Mouse (Mus musculus) lung, postnatal 25 days (tissue): Measurements from ENCODE around the gene Pla2g16.

Source experiments
- DNase-seq: peaks from one replicate; pipeline ENCODE4 v3.0.0; 2022; ENCODE audit warnings: low spot score

The Pla2g16 gene

GRCm38 (mm10) chr19:7557328-7557822 is at the start of gene Pla2g16:
Gene Pla2g16 (plus strand): TSS chr19:7557459.
- peak; percentile 75 for DNase-seq

- DNase-seq: no peak
Observed at GRCm38 (mm10) chr19:7508026-7508425, 49.2 kb upstream of the Pla2g16 start.

GRCm38 (mm10) chr19:7516437-7516836 is 40.8 kb upstream of the Pla2g16 start:
- DNase-seq: no peak

- DNase-seq: no peak
Observed at GRCm38 (mm10) chr19:7521619-7522018, 35.6 kb upstream of the Pla2g16 start.

GRCm38 (mm10) chr19:7522856-7523255 is 34.4 kb upstream of the Pla2g16 start:
- DNase-seq: no peak

- peak; percentile 17 for DNase-seq
Observed at GRCm38 (mm10) chr19:7523292-7523691, 34.0 kb upstream of the Pla2g16 start.

GRCm38 (mm10) chr19:7523781-7524180 is 33.5 kb upstream of the Pla2g16 start:
- DNase-seq: no peak

GRCm38 (mm10) chr19:7524879-7525278 is 32.4 kb upstream of the Pla2g16 start:
- DNase-seq: no peak

GRCm38 (mm10) chr19:7528639-7529428 is 28.4 kb upstream of the Pla2g16 start:
- DNase-seq: peak; percentile 56

GRCm38 (mm10) chr19:7531906-7532305 is 25.4 kb upstream of the Pla2g16 start:
- no peak for DNase-seq

- no peak for DNase-seq
Observed at GRCm38 (mm10) chr19:7533891-7534290, 23.4 kb upstream of the Pla2g16 start.

GRCm38 (mm10) chr19:7548924-7549323 is 8.3 kb upstream of the Pla2g16 start:
- DNase-seq: no peak

GRCm38 (mm10) chr19:7551550-7552300 is 5.5 kb upstream of the Pla2g16 start:
- peak; percentile 29 for DNase-seq

- DNase-seq: peak; percentile 16
Observed at GRCm38 (mm10) chr19:7552301-7552673, 5.0 kb upstream of the Pla2g16 start.

- DNase-seq: no peak
Observed at GRCm38 (mm10) chr19:7553441-7553840, 3.8 kb upstream of the Pla2g16 start.

- no peak for DNase-seq
Observed at GRCm38 (mm10) chr19:7554881-7555280, 2.4 kb upstream of the Pla2g16 start.

- DNase-seq: no peak
Observed at GRCm38 (mm10) chr19:7556641-7557040, 618 bp upstream of the Pla2g16 start.

- no peak for DNase-seq
Observed at GRCm38 (mm10) chr19:7557844-7558243, 585 bp downstream of the Pla2g16 start.

GRCm38 (mm10) chr19:7558675-7559074 is 1.4 kb downstream of the Pla2g16 start:
- DNase-seq: no peak

GRCm38 (mm10) chr19:7559986-7560385 is 2.7 kb downstream of the Pla2g16 start:
- DNase-seq: no peak

- DNase-seq: no peak
Observed at GRCm38 (mm10) chr19:7561456-7561855, 4.2 kb downstream of the Pla2g16 start.

GRCm38 (mm10) chr19:7562601-7563129 is 5.4 kb downstream of the Pla2g16 start:
- no peak for DNase-seq

- DNase-seq: no peak
Observed at GRCm38 (mm10) chr19:7563676-7564075, 6.4 kb downstream of the Pla2g16 start.
